Mouse (Mus musculus): Measurements from ENCODE around the gene Rad1.
"Not testable (repeated sequence)": the region's sequence is repeated elsewhere in the genome, so short reads cannot be mapped to it uniquely, and the experiment has no call there.

The Rad1 gene

DNA sequence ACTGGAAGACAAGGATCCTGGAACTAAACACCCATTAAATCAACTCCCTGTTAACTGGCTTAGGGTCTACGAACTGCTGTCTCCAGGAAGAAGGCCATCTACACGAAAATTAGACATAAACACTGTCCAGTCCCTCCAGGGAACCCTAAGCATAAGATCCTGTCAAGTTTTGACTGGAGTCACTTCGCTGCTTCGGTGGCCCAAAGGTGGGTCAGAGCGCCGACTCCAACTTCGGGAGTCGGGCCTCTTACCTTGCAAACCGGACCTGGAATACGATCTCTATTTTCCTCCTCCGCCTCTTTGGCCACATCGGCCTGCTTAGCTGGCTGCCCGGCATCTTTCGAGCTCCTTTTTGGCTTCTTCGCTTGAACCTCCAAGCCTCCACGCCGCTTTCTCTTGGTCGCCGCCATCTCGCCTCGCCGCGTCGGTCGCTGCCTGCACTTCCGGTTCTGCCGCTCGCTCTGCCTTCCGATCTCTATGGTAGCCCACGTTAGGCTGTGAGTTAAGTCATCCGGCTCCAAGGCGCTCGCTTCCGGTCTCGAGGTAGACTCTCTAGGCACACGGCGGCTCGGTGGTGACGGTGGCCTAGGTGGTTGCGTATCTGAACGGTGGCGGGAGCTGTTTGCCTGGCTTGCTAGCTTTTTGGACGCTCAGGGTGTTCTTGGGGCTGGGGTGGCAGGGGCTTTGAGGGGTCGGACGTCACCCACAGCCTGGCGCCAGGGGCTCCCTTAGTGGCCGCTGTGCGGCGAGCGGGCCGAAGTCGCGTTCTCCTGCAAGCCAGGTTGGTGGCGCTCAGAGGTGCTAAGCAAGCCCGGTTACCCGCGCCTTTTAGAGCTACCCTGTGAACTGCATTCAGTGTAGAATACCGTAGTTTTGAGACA is at the start of gene Rad1, which contains the start of gene Brix1:
Gene Rad1 (plus strand): TSS at position 535 of the 881 bp plus-strand sequence.
Gene Brix1 (minus strand): TSS at position 464 of the 881 bp plus-strand sequence.
- DNase-seq (ENCODE audit: low spot score), result peak; percentile 99

DNA sequence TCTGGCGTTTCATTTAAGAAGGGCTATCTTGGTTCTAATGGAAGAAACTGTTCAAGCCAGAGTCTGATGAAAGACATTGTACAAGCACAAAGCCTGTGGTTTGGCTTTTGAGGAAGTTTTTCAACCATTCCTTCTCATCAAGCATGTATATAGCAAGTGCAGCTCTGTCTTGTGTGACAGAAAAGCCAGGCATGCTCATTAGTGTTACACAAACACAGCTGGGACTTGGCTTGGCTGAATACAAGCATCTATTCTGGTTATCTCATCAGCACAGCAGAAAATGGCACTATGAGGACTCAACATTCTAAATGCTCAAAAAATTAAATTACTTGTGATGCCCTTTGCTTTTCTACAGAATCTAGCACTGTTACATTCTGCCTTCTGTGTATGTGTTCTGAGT is 48.9 kb upstream of the Rad1 start:
- DNase-seq (ENCODE audit: low spot score), result no peak

DNA sequence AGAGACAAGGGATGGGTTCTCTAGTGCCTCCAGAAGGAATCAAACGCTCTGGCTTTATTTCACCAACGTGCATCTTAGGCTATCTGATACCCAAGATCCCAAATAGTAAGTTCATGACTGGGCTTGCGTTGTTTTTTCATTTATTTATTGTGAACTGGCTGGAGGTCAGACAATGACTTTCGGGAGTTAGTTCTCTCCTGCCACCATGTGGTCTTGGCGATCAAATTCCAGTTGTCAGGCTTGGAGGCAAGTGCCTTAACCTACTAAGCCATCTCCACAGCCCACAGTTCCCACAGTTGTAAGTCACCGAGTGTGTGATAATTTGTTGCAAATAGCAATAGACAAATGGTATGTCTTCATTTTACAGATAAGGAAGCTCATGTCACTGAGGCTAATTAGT is 45.9 kb upstream of the Rad1 start:
- DNase-seq (ENCODE audit: low spot score), result peak; percentile 16

DNA sequence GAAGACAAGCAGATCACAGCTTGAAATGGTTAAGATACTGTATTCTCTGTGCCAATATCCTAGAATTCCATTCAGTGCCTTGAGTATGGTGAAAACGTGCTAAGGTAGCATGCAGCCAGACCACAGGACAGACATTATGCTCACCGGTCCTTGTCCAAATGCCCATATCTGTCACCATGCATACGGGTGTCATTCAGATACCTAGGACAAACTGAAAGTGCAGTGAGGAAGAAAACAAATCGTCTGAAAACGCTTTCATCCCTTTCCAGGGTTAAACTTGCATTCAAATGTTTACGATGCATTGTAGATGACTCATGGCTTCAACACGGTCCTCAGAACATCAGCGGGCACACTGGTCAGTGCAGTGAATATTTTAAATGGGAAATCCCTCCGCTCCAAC is 44.3 kb upstream of the Rad1 start:
- DNase-seq (ENCODE audit: low spot score), result no peak

DNA sequence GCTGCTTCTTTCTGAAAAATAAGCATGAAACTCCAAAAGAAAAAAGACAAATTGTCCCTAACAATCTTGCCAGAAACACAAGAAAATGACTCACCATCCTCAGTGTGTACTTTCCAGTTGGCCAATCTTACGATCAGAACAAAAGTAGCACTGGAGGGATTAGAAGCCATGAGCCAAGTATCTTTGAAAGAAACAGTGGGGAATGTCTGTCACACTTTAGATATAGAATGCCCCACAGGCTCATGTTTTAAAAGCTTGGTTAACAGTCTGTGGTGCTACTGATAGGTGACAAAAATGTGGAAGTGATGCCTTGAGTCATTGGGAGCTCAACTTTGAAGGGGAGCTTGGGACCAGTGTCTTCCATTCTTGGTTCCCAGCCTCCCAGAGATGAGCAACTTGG is 43.5 kb upstream of the Rad1 start:
- no peak for DNase-seq (ENCODE audit: low spot score)

DNA sequence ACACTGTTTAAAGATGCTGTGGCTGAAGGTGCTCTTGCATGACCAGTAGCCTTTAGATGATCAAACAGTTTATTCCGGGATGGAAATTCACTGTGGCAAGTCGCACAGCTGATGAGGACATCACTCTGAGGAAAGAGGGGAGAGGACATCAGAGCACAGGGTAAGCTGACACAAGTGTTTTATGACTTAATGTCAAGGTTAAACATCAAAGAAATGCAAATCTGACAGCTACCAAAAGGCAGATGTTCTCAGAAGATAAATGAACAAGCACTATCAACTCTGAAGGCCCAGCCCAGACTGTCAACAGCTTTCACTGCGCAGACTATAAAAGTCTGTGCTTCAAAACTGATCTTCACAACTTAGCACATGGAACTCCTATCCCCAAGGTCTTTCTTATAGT is 38.7 kb upstream of the Rad1 start:
- DNase-seq (ENCODE audit: low spot score), result no peak

DNA sequence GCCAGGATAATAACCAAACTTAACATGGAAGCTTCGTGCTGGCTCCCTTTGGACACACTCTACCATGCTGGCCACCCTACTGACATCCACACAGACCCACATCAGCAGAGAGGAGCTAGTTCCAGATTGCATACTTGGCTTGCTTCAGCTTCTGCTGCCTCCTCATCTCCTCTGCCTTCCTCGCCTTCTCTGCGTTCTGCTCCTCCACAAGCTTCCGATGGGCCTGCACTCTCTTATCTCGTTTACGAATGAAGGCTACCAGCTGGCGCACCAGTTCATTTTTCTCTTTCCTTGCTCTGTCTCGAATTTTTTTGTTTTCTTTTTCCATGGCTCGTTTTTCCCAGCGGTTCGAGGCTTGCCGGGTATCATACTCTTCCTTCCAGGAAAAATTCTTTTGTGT is 24.8 kb upstream of the Rad1 start:
- no peak for DNase-seq (ENCODE audit: low spot score)

DNA sequence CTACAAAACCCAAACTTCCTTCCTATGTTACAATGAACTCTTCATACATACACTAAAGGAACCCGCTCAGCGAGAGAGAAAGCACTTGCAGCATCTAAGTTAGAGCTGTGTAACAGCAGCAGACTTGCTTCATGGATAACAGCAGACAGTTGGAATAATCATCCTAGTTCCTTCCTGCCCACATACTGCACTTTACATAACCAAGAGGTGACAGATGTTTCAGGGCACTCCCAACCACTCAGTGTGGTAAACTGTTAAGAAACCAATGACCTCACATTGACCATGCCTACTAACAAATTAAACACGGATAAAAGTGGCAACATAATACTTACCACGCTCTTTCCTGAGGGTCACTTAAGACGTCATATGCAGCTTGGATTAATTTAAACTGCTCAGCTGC is 22.3 kb upstream of the Rad1 start:
- no peak for DNase-seq (ENCODE audit: low spot score)

DNA sequence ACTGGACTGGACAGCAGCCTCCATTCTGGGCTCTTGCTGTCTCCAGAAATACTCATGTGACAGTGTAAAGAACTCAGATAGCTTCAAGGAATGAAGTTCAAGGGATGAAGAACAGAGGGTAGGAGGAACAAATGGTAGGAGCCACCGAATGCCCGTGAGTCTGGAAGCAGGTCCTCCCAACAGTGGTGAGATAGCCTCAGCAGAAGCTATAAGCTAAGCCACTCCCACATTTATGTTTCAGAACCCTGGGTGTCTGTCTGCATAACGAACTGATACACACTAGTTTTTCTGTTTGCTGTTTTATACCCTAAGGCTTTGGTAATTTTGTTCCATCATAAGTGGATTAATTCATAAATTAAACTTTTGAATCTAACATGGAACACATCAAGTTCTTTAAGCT is 21.1 kb upstream of the Rad1 start:
- DNase-seq (ENCODE audit: low spot score), result no peak

DNA sequence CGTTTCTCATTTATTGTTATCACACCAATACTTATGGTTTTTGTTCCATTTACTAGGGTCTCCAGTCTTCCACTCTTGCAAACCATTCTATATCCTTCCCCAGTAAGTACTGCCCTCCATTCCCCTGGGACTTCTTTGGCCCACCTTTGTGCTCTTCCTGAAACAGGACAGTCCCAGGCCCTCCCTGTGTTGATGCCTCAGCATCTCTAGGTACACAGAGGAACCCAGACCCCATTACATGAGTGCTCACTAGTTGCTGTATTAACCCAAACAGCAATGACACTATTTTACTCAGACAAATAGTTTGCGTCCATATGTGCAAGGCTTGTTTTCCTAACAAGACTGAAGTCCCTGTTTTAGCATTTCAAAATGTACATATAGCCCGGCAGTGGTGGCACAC is 17.1 kb upstream of the Rad1 start:
- DNase-seq (ENCODE audit: low spot score), result no peak

DNA sequence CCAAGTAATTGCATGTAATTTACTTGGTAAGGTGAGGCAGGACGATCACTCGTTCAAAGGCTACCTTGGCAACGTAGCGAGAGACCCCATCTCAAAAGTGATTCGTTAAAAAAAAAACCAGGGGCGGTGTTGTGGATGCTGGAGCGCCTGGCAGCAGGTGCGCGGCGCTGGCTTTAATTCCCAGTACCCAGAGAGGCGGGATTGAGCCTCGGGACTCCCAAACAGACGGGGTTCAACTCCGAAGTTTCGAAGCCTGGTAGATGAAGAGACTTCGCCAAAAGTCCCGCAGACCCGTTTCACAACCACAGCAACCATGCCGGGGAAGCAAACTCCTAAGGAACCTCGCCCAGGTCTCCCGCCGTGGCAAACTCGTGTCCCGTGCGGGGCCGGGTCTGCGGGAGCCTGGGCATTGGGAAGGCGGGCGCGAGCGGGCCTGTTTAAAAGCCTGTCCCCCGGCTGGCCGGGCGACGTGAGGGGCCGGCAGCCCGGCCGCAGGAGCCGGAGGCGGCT is 16.1 kb upstream of the Rad1 start:
- DNase-seq (ENCODE audit: low spot score), result peak; percentile 37

DNA sequence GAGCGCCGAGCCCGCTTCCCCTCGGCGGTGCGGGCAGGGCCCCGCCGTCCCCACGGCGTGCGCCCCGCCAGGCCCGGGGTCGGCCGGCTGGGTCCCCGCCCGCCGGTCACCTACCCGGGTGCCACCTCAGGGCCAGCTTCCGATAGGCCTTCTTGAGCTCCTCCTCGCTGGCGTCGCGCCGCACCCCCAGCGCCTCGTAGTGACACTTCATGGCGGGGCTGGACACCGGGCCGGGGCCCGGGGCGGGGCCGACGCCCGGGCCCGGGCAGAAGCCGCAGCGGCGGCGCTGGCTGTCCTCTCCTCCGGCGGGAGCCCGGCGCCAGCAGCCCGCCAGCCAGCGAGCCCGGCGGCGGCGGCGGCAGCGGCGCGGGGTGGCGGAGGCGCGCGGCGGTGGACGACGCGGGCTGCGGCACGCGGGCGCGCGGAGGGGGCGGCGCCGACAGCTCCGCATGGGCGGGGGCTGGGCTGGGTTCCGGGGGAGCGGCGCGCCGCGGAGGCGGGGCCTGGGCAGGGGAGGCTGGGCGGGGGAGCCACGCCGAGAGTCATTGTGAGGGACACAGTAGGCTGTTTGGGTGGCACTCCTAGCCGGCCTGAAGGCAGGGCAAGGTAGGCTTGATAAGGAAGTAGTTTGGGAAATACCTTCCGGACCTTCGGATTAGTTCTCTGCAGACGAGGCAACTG is 15.5 kb upstream of the Rad1 start, which contains the start of gene Dnajc21:
Gene Dnajc21 (minus strand): TSS at position 366 of the 681 bp plus-strand sequence.
- DNase-seq (ENCODE audit: low spot score), result peak; percentile 83

DNA sequence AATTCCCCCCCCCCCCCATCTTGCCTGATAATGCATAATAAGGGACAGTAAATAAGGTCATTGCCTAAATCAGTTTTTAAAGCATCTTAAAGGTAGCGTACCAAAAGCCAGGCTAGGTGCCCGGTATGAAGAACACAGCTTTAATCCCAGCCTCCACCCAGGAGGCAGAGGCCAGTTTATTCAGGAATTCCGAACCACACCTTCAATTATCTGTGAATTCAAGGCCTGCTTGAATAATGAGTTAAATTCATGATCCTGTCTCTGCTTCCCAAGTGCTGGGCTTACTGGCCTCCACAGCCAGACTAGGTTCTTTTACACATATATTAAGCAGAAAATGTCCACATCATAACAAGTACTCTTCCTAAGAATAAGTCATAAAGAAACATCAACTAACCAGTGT is 14.9 kb upstream of the Rad1 start:
- DNase-seq (ENCODE audit: low spot score), result no peak

DNA sequence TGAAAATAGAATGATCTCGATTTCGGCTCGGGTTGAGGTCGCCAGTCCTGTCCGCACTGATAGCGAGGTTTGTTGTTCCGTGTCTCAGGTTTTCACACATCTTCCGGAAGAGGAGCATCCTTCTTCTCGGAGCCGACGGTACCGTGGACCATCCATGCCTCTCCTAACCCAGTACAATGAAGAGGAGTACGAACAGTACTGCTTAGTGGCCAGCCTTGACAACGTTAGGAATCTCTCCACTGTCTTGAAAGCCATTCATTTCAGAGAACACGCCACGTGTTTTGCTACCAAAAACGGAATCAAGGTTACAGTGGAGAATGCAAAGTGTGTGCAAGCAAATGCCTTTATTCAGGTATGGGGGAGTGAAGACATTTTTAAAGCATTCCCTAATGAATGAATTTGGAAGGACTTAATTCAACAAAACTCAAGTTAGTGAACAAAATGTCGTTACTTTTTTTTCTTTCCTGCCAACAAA is 584 bp downstream of the Rad1 start:
- DNase-seq (ENCODE audit: low spot score), result no peak

DNA sequence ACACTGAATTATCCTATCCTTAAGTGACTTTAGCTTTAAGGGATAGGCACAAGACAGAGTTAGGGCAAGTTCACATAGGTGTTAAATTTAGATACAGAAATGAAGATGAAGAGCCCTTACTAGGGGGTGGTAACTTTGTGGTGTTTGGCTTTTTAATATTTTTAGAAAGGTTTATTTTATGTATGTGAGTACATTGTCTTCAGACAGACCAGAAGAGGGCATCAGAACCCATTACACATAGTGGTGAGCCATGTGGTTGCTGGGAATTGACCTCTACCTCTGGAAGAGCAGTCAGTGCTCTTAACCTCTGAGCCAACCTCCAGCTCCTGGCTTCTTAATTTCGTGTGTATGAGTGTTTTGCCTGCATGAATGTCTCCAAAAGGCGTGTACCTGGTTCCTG is 1.4 kb downstream of the Rad1 start:
- peak; percentile 31 for DNase-seq (ENCODE audit: low spot score)

DNA sequence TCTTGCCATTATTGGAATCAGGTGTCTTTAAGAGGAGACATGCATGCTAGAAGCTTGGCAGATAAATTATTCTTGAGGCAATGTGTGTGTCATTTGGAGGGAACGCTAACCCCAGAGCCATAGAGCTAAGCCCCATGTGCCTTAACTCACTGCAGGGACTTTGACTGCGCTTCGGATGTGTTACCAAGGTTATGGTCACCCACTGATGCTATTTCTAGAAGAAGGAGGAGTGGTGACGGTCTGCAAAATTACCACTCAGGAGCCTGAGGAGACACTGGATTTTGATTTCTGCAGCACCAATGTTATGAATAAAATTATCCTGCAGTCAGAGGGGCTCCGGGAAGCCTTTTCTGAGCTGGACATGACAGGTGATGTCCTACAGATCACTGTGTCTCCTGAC is 4.3 kb downstream of the Rad1 start:
- no peak for DNase-seq (ENCODE audit: low spot score)

DNA sequence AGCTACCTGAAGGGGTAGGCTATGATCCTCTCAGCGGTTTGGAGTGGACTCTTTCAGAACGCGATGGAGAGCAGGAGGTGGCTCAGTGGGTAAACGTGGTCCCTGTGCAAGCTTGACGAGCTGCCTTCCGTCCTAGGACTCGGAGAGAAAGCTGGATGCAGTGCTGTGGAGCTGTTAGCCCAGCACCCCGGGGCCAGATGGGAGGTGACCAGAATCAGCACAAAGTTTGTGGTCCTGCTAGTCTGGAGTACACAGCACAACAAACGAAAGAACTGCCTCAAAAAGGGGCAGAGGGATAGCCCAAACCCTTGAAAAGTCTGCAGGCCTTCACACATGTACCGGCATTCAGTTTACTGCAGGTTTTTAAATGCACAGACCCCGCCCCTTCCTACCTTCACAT is 10.1 kb downstream of the Rad1 start:
- DNase-seq (ENCODE audit: low spot score), result no peak

DNA sequence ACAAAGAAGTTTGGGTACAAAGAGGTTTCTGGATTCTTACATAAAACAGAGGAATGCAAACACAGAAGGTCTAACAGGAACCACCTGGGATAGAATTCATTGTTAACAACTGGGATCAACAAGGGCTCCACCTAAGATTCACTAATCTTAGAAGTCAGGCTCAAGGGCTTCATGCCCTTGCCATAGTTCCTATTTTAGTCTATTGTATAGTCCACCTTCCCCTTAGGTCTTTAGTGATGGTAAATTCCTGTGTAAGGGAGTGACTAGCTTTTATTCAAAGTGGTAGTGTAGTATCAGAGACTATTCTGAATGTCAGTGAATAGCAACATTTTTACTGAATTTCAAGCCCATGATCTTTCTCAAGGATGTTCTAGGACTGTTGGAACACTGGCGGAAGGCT is 10.9 kb downstream of the Rad1 start:
- DNase-seq (ENCODE audit: low spot score), result not testable (repeated sequence)

DNA sequence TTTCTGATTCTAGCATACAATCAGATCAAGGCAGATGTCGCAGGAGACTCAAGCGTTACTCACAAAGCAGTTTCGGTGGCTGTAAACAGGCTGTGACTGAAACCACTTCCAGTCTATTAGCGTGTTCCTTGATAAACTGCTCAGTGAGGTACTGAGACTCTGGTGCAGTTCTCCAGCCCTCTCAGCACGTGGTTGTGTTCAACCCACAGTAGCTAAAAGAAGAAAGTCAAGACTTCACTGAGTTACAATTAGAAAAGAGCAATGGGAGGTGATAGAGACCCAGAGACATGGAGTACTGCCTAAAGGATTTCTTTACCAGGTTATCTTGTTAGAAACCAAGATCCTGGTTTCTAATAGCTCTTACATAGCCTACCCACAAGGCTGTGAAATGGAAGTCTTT is 13.8 kb downstream of the Rad1 start:
- DNase-seq (ENCODE audit: low spot score), result no peak

DNA sequence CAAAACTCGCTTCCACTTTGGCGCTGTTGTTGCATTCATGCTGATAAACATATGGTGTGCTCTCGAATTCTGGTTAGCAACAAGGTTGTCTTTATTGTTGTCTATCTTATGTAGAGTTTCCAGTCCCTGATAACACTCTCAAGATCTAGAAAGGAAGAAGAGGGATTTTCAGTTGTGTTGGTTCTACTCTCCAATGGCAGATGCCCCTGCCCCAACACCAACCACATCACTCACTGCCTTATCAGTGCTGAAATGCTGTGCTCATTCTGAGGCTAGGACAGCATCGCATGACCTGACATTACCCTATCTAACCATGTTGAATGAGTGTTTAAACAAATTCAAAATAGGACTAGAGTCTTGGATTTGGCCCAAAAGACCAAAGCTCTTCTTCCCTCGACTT is 14.2 kb downstream of the Rad1 start:
- DNase-seq (ENCODE audit: low spot score), result no peak

DNA sequence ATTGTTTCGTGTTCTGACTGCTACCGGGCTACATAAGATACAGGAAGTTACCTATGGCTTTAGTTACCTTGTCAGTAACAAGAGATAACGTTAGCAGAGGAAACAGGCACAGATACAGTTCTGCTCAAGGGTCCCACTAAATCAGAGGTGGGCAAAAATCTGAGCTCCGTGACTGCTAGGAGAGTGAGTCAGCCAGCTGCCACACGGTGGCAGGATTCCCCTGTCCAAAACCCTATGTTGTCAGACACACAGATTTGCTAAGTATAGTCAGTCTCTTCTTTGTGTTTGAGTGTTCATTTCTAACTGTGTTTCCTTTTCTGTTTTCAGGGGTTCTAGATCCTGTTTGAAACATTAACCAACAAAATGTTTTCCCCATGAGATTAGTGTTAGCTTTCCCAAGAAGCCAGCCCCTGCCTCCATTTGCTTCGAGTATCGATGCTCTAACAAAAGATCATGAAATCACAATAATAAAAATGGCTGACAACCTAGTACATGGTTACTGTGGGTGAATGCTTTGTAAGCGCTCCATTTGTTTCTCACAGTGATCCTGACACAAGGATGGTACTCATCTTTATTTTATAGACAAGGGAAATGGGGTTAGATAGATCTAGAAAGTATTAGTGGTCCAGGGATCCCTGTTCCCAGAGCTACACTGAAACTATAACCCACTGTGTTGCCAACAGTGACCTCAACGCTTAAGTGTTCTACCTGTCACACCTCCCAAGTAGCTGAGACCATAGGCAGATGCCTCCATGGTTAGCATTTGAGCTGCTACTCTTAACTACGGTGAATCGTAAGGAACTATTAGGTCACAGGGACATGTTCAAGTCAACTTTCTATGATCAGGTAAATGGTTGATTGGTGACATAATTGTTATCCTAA is 15.3 kb downstream of the Rad1 start:
- peak; percentile 76 for DNase-seq (ENCODE audit: low spot score)

DNA sequence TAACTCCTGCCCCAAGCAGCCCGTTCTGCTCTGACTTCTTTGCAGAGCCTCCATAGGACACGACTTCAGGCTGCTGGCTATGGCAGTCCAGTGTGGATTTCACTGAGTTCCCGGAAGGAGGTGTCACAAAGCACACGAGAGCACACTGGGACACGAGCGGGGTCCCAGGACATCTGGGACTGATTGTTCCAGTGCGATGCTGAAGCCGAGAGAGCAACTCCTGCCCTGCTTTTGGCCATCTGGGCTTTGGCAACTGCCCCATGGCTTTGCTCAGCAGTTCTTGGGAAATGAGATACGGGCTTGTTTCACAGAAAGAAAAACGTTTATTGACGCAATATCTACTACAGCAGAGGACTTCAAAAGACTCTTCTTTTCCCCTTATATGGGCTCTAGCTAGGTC is 20.3 kb downstream of the Rad1 start:
- peak; percentile 40 for DNase-seq (ENCODE audit: low spot score)

All from embryo, embryonic 10 days (tissue).